Mouse (Mus musculus): ENCODE measurements at regions not wholly inside any gene's neighbourhood (a gene's known extent, or its start where the extent isn't known, plus 50 kb on each side); places are given as distances from the start of the nearest gene placed in this dataset.

DNA sequence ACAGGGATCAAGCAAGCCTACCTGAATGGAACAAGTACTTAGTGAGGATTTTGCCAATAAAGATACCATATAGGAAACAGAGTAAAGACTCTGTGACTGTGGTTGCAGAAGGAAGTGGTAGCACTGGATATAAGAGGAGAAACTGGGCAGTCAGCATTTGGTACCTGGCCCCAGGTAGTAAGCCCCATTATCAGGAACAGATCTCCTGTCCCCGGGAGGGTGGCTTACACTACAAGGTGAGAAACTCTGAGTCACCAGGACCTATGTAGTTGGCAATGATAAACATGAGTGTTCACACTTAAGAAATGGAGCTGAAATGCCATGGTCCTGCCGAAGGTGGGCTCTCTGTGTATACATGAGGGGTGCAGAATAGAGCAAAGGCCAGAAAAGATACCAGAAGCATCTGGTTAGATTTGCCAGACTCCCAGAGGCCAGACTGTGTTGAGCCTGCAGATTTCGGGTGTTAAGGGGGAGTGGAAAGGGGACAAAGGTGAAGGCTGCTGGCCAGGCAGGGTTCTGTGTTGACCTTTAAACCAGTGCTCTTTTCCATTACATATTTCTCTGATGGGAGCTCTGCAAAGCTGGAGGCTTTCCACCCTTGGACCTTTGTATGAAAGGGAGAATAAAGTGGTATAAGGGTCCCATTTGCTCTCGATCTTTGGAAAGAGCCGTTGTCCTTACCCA is 66.8 kb upstream of the Acsl1 start:
- Histone ChIP-seq H3K36me3 (ENCODE audit: control insufficient read depth, insufficient read depth) (no peaks in the 10 kb centered on the region), H3K4me2 (ENCODE audit: low read depth) (no peak overlapping the region), H3K27me3 (ENCODE audit: control insufficient read depth, insufficient read depth, insufficient read length) (peaks cover 12% of the 10 kb centered on the region), H3K79me2 (ENCODE audit: control insufficient read depth, insufficient read depth) (no peaks in the 10 kb centered on the region), H3K4me3 (no peak overlapping the region), H3ac (ENCODE audit: control insufficient read depth, insufficient read length) (no peak overlapping the region)
- TF ChIP-seq MAX (IDR thresholded peaks at IDR 0.05; ENCODE audit: low read depth) (no peak), POLR2A (IDR thresholded peaks at IDR 0.05; ENCODE audit: insufficient read length, low read depth) (no peak), CEBPB (IDR thresholded peaks at IDR 0.05; ENCODE audit: insufficient read depth, poor library complexity, severe bottlenecking) (no peak)

DNA sequence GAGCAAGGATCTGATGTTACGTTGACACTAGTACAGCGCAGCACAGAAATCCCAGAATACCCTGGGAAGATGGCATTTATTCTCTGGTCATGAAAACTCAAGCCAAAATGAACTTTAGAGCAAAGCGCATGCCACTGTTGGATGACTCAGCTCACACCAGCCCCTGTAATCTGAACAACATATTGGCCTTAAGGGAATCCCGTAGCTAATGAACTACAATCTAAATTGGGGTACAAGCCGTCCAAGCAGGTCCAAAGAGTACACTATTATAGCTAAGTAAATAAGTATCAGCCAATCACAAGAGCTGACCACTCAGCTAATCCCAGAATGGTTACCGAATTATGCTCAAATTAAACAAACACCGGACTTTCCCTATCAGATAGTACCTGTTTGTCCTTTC is 62.0 kb upstream of the Acsl1 start:
- H3K4me3 ChIP-seq: no peak overlapping the region
- H3K4me2 ChIP-seq (ENCODE audit: low read depth): no peak overlapping the region
- H3K27me3 ChIP-seq (ENCODE audit: control insufficient read depth, insufficient read depth, insufficient read length): peaks cover 10% of the 10 kb centered on the region
- H3ac ChIP-seq (ENCODE audit: control insufficient read depth, insufficient read length): no peak overlapping the region
- no peaks in the 10 kb centered on the region for H3K36me3 ChIP-seq (ENCODE audit: control insufficient read depth, insufficient read depth)
- TF ChIP-seq TCF3 (IDR thresholded peaks at IDR 0.05; ENCODE audit: insufficient read length, low read depth) (no peak), MYOG (IDR thresholded peaks at IDR 0.05; ENCODE audit: control insufficient read depth in 1 of 3, insufficient read depth in 1 of 3, insufficient read length in 2 of 3, low read depth in 2 of 3) (no peak), MAX (IDR thresholded peaks at IDR 0.05; ENCODE audit: low read depth) (no peak), POLR2AphosphoS2 (IDR thresholded peaks at IDR 0.05; ENCODE audit: insufficient read length, low read depth) (no peak), SRF (IDR thresholded peaks at IDR 0.05; ENCODE audit: control insufficient read depth, insufficient read length, low read depth) (no peak), MYOD1 (IDR thresholded peaks at IDR 0.05; ENCODE audit: control insufficient read depth in 1 of 3, insufficient read length in 2 of 3, low read depth in 2 of 3) (no peak), USF1 (IDR thresholded peaks at IDR 0.05; ENCODE audit: low read depth) (no peak), REST (IDR thresholded peaks at IDR 0.05; ENCODE audit: insufficient read depth, insufficient read length) (no peak), CEBPB (IDR thresholded peaks at IDR 0.05; ENCODE audit: insufficient read depth, poor library complexity, severe bottlenecking) (no peak), E2F4 (IDR thresholded peaks at IDR 0.05; ENCODE audit: insufficient read depth) (no peak), POLR2A (IDR thresholded peaks at IDR 0.05; ENCODE audit: insufficient read length, low read depth) (no peak), TCF12 (IDR thresholded peaks at IDR 0.05; ENCODE audit: insufficient read depth, poor library complexity, severe bottlenecking) (no peak)
- H3K79me2 ChIP-seq (ENCODE audit: control insufficient read depth, insufficient read depth): no peaks in the 10 kb centered on the region

DNA sequence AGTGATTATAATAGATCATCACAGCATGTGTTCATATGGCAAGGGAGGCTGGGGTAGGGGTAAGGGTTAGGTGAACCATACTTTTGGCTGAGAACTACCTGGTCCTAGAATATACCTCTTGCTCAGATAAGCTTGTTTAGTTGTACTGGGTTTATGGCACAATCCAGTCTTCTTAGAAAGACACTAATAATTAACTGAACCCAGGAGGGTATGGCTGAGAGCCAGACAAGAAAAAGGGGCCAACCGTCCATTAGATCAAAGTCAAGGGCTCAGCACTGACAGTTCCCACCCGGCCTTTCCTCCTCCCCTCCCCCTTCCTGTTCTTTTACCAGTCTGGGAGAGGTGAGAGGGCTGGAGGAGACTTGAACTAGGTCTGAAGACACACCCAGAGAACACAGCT is 61.5 kb upstream of the Acsl1 start:
- peaks cover 10% of the 10 kb centered on the region for H3K27me3 ChIP-seq (ENCODE audit: control insufficient read depth, insufficient read depth, insufficient read length)
- no peaks in the 10 kb centered on the region for H3K79me2 ChIP-seq (ENCODE audit: control insufficient read depth, insufficient read depth)
- no peak overlapping the region for H3ac ChIP-seq (ENCODE audit: control insufficient read depth, insufficient read length)
- TF ChIP-seq MYOD1 (IDR thresholded peaks at IDR 0.05; ENCODE audit: control insufficient read depth in 1 of 3, insufficient read length in 2 of 3, low read depth in 2 of 3): no peak
- TF ChIP-seq REST (IDR thresholded peaks at IDR 0.05; ENCODE audit: insufficient read depth, insufficient read length): no peak
- no peak for TF ChIP-seq MAX (IDR thresholded peaks at IDR 0.05; ENCODE audit: low read depth)
- no peak for TF ChIP-seq POLR2A (IDR thresholded peaks at IDR 0.05; ENCODE audit: insufficient read length, low read depth)
- TF ChIP-seq CEBPB (IDR thresholded peaks at IDR 0.05; ENCODE audit: insufficient read depth, poor library complexity, severe bottlenecking): no peak
- TF ChIP-seq TCF3 (IDR thresholded peaks at IDR 0.05; ENCODE audit: insufficient read length, low read depth): no peak
- TF ChIP-seq SRF (IDR thresholded peaks at IDR 0.05; ENCODE audit: control insufficient read depth, insufficient read length, low read depth): no peak
- TF ChIP-seq USF1 (IDR thresholded peaks at IDR 0.05; ENCODE audit: low read depth): no peak
- TF ChIP-seq POLR2AphosphoS2 (IDR thresholded peaks at IDR 0.05; ENCODE audit: insufficient read length, low read depth): no peak
- TF ChIP-seq E2F4 (IDR thresholded peaks at IDR 0.05; ENCODE audit: insufficient read depth): no peak
- TF ChIP-seq MYOG (IDR thresholded peaks at IDR 0.05; ENCODE audit: control insufficient read depth in 1 of 3, insufficient read depth in 1 of 3, insufficient read length in 2 of 3, low read depth in 2 of 3): no peak
- no peak for TF ChIP-seq TCF12 (IDR thresholded peaks at IDR 0.05; ENCODE audit: insufficient read depth, poor library complexity, severe bottlenecking)
- no peak overlapping the region for H3K4me2 ChIP-seq (ENCODE audit: low read depth)
- no peaks in the 10 kb centered on the region for H3K36me3 ChIP-seq (ENCODE audit: control insufficient read depth, insufficient read depth)
- H3K4me3 ChIP-seq: no peak overlapping the region

DNA sequence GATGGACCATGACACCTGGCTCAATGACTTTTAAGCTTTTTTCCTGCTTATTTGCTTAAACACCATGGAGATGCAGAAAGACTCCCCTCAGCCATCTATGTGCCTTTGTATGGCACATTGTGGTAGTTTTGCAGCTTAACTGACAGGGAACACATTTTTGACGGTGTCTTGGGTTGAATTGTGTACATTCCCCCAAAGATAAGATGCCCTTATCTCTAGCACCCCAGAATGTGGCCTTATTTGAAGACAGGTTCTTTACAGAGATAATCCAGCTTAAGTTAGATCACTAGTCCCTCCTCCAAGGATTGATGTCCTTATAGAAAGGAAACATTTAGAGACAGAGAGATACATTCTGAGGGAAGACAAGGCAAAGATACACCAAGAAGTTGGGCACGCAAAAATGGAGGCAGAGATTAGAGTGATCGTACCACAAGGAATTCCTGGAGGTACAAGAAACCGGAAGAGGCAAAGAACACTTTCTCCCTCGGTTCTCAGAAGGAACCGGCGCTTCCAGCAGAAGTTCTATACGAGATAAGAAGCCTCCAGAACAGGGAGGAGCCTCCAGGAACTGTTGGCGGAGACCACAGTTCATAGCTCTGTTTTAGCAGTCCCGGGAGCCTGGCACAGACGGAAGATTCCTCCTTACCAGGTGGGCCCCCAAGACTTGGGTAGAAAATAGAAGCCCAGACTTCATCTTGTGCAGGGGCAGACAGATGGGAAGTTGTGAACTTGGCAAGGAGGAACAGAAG is 58.8 kb upstream of the Acsl1 start:
- Histone ChIP-seq H3K27me3 (ENCODE audit: control insufficient read depth, insufficient read depth, insufficient read length) (peaks cover 8% of the 10 kb centered on the region), H3K4me3 (no peak overlapping the region), H3K36me3 (ENCODE audit: control insufficient read depth, insufficient read depth) (no peaks in the 10 kb centered on the region), H3ac (ENCODE audit: control insufficient read depth, insufficient read length) (no peak overlapping the region), H3K79me2 (ENCODE audit: control insufficient read depth, insufficient read depth) (no peaks in the 10 kb centered on the region), H3K4me2 (ENCODE audit: low read depth) (no peak overlapping the region)
- TF ChIP-seq TCF12 (IDR thresholded peaks at IDR 0.05; ENCODE audit: insufficient read depth, poor library complexity, severe bottlenecking) (no peak), POLR2A (IDR thresholded peaks at IDR 0.05; ENCODE audit: insufficient read length, low read depth) (no peak), USF1 (IDR thresholded peaks at IDR 0.05; ENCODE audit: low read depth) (no peak), TCF3 (IDR thresholded peaks at IDR 0.05; ENCODE audit: insufficient read length, low read depth) (no peak), REST (IDR thresholded peaks at IDR 0.05; ENCODE audit: insufficient read depth, insufficient read length) (no peak), POLR2AphosphoS2 (IDR thresholded peaks at IDR 0.05; ENCODE audit: insufficient read length, low read depth) (no peak), CEBPB (IDR thresholded peaks at IDR 0.05; ENCODE audit: insufficient read depth, poor library complexity, severe bottlenecking) (no peak), MAX (IDR thresholded peaks at IDR 0.05; ENCODE audit: low read depth) (no peak), MYOG (IDR thresholded peaks at IDR 0.05; ENCODE audit: control insufficient read depth in 1 of 3, insufficient read depth in 1 of 3, insufficient read length in 2 of 3, low read depth in 2 of 3) (no peak), MYOD1 (IDR thresholded peaks at IDR 0.05; ENCODE audit: control insufficient read depth in 1 of 3, insufficient read length in 2 of 3, low read depth in 2 of 3) (no peak), E2F4 (IDR thresholded peaks at IDR 0.05; ENCODE audit: insufficient read depth) (no peak), SRF (IDR thresholded peaks at IDR 0.05; ENCODE audit: control insufficient read depth, insufficient read length, low read depth) (no peak)

Measured in myocyte (in vitro differentiated cells).